Mouse (Mus musculus) forebrain, embryonic 16.5 days (tissue): Measurements from ENCODE around the gene Ccdc14. TPM values are rescaled to one million over a fixed set of nuclear protein-coding genes. Genes with fewer than 3 reads are reported as not detected.

Experiments used
- ATAC-seq: fragments of 200-750 bp; cut with Nextera tagmentation; 2 replicates; pipeline ENCODE4 v1.8.0; 2017; ENCODE audit warnings: mild to moderate bottlenecking, moderate library complexity
- H3K27ac ChIP-seq: fragments of 300-500 bp; sonication (generic); 2 replicates; pipeline ENCODE4 v1.5.1; 2014; ENCODE audit warnings: low read length, control low read depth
- H3K27me3 ChIP-seq: fragments of 300-500 bp; sonication (generic); replicated peaks from 2 replicates; pipeline ENCODE4 v1.6.1; 2014; ENCODE audit warnings: low read length; ENCODE audit not compliant: control insufficient read depth, insufficient read depth
- H3K36me3 ChIP-seq: fragments of 300-500 bp; sonication (generic); 2 replicates; pipeline ENCODE4 v1.6.1; 2014; ENCODE audit not compliant: control insufficient read depth, insufficient read depth
- H3K4me1 ChIP-seq: fragments of 300-500 bp; sonication (generic); replicated peaks from 2 replicates; pipeline ENCODE4 v1.6.1; 2014; ENCODE audit warnings: low read length; ENCODE audit not compliant: control insufficient read depth, insufficient read depth
- H3K4me2 ChIP-seq: fragments of 300-500 bp; sonication (generic); 2 replicates; pipeline ENCODE4 v1.6.1; 2014; ENCODE audit warnings: mild to moderate bottlenecking, low read length, control low read depth
- H3K4me3 ChIP-seq: fragments of 300-500 bp; sonication (generic); replicated peaks from 2 replicates; pipeline ENCODE4 v1.5.1; 2014; ENCODE audit warnings: mild to moderate bottlenecking, low read length, control low read depth
- H3K9ac ChIP-seq: fragments of 300-500 bp; sonication (generic); replicated peaks from 2 replicates; pipeline ENCODE4 v1.6.1; 2014; ENCODE audit warnings: low read depth, low read length, control low read depth
- H3K9me3 ChIP-seq: fragments of 300-500 bp; sonication (generic); 2 replicates; pipeline ENCODE4 v1.6.1; 2016; ENCODE audit warnings: low read length; ENCODE audit not compliant: control insufficient read depth
- whole genome bisulfite sequencing: fragments of 180-500 bp; shearing (Covaris S2); extraction: QIAGEN DNeasy Blood & Tissue Kit; methylation state at CpG from one replicate; pipeline ENCODE4 v1.1.7; 2014; 5-methylcytosine and 5-hydroxymethylcytosine counted together
- polyA plus RNA-seq: library from polyadenylated mRNA; unstranded; fragments of >200 nt; fragmentation: Nextera tagmentation; extraction: Ambion mirVana; gene quantifications from 2 replicates; pipeline ENCODE4 v1.2.1, GENCODE M21; 2015

Ccdc14 gene
- polyA plus RNA-seq, 1 experiment from 2014 or later, result 5.6 TPM

DNA sequence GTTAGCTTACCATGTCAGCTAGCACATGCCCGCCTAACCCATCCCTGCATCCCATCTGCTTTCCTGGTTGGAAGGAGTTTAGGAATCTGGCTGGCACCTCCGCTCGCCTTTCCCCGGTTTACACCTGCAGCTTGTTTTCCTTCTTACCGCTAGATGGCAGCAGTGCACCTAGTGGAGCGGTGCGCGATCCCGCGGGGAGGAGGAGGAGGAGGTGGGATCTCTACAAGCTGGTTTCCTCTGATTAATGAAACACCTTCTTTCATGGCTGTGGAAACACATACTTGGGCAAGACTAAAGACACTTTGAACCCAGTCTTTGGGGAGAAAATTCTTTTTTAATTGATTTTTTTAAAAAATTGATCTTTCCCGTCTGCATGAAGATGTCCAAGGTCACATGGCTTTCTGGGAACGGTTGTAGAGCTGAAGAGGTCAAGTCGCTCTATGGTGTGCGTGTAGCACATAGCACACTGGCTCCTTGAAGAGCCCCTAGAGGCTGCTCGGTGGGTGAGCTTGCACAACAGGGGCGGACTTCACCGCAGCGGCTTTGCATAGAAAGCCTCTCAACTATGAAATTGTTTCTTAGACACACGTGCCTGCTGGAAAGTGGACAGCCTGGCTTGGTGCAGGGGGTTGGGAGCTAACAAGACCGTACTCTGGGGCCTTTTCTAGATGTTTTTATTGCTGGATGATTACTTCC, 23.2 kb upstream of the Ccdc14 start:
- Histone ChIP-seq H3K27me3 (0 out of 2 replicates have a peak, but pooled peaks cover 2% of the 10 kb centered on the region), H3K4me2 (peak overlapping the region; percentile 38), H3K4me3 (peak overlapping the region; percentile 10), H3K4me1 (peaks cover 8% of the 10 kb centered on the region; the same call in 1 of the 2 replicates), H3K9me3 (no peaks in the 10 kb centered on the region), H3K36me3 (no peaks in the 10 kb centered on the region), H3K9ac (no peak overlapping the region), H3K27ac (no peak overlapping the region)
- ATAC-seq, result peak; percentile 89
- 1% methylated on average over 20 of the region's 20 CpGs for WGBS

DNA sequence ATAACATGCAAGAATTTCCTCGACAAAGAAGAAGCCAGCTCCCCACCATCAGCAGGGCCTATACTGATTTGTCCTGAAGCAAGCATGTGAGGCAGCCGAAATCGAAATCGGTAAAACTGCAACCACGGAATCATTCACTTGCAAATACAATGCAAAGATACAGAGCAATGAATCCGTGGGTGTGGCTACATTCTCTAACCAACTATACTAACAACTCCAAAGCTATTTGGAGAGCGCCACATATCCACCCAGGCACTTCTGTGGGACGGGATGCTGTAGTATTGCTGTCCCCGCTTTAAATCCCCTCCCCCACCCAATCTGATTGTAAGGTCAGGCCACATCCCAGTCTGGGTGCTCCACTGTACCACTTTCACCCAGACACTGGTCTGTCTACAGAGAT, 22.1 kb upstream of the Ccdc14 start:
- no peak for ATAC-seq

DNA sequence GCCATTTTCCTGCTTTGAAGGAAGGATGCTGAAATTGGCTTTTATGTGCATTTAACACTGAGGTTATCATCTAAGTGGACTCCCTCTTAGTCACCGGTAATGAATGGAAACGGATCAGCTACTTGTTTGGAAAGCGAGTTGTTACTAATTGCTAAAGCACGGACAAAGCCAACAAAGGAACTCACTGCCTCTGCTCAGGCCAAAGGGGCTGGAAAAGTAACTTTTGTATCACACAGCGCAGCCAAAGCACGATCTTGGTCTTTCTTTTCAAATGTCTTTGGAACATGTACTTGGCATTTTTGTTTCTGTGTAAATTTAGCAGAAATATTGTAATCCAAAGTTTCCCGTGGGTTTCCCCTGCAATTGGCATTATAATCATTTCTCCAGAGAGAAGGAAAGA, 18.4 kb upstream of the Ccdc14 start:
- H3K9ac ChIP-seq, result no peak overlapping the region
- no peaks in the 10 kb centered on the region for H3K9me3 ChIP-seq
- no peak for ATAC-seq
- peaks cover 4% of the 10 kb centered on the region; the same call in 1 of the 2 replicates for H3K4me1 ChIP-seq
- 0 out of 2 replicates have a peak, but pooled peaks cover 2% of the 10 kb centered on the region for H3K27me3 ChIP-seq
- no peak overlapping the region for H3K4me3 ChIP-seq
- 13% methylated on average over 7 of the region's 7 CpGs for WGBS
- H3K36me3 ChIP-seq, result no peaks in the 10 kb centered on the region
- no peak overlapping the region for H3K27ac ChIP-seq
- H3K4me2 ChIP-seq, result no peak overlapping the region

More for the DNA sequence above, 22.1 kb upstream of the Ccdc14 start:
- Histone ChIP-seq H3K4me2 (no peak overlapping the region), H3K9me3 (no peaks in the 10 kb centered on the region), H3K27ac (no peak overlapping the region), H3K4me3 (no peak overlapping the region), H3K27me3 (0 out of 2 replicates have a peak, but pooled peaks cover 2% of the 10 kb centered on the region), H3K9ac (no peak overlapping the region), H3K4me1 (peaks cover 8% of the 10 kb centered on the region; the same call in 1 of the 2 replicates), H3K36me3 (no peaks in the 10 kb centered on the region)
- 84% methylated on average over 9 of the region's 9 CpGs for WGBS

DNA sequence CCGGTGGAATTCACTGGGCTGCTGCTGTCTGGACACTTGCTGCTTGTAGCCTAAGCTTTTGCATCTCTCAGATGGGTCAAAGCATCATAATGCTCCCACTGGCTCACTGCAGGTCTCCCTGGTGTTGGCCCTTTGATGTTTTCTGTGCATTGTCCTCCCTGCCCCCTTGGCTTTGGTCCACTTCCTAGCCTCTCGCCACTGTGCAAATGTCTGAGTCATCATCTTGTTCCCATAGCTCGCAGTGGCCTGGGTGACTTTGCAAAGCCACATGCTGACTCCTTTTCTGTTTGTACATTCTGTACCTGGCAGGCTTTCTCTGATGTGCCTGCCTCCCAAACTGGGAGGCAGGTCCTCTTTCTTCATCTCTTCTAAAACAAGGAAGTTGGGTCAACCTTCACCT, 17.6 kb upstream of the Ccdc14 start:
- Histone ChIP-seq H3K27me3 (0 out of 2 replicates have a peak, but pooled peaks cover 2% of the 10 kb centered on the region), H3K4me3 (no peak overlapping the region), H3K9ac (no peak overlapping the region), H3K27ac (no peak overlapping the region), H3K9me3 (no peaks in the 10 kb centered on the region), H3K4me1 (no peaks in the 10 kb centered on the region), H3K36me3 (no peaks in the 10 kb centered on the region), H3K4me2 (no peak overlapping the region)
- 53% methylated on average over 3 of the region's 3 CpGs for WGBS
- no peak for ATAC-seq

DNA sequence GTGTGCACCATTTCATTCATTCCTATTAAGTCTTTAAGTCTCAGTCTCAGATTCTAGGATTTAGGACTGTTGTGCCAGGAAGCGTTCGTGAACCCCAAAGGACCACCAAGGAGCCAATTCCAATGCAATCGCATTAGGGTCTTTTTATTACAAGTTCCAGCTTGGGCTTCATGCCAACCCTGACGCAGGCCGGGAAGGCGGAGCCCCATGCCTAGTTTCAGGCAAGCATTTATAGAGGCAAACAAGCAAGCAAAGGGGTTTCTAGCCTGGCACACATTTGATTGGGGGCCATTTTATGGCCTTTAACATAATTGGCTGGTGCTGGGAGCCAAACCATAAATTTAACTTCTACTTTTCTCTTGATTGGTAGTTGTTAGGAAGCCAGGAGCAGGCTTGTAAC, 16.1 kb upstream of the Ccdc14 start:
- no peak for ATAC-seq
- WGBS, result 27% methylated on average over 6 of the region's 6 CpGs
- no peaks in the 10 kb centered on the region for H3K9me3 ChIP-seq
- no peaks in the 10 kb centered on the region for H3K36me3 ChIP-seq
- H3K9ac ChIP-seq, result no peak overlapping the region
- H3K4me3 ChIP-seq, result no peak overlapping the region
- no peak overlapping the region for H3K4me2 ChIP-seq
- 0 out of 2 replicates have a peak, but pooled peaks cover 2% of the 10 kb centered on the region for H3K27me3 ChIP-seq
- H3K27ac ChIP-seq, result no peak overlapping the region
- H3K4me1 ChIP-seq, result no peaks in the 10 kb centered on the region

DNA sequence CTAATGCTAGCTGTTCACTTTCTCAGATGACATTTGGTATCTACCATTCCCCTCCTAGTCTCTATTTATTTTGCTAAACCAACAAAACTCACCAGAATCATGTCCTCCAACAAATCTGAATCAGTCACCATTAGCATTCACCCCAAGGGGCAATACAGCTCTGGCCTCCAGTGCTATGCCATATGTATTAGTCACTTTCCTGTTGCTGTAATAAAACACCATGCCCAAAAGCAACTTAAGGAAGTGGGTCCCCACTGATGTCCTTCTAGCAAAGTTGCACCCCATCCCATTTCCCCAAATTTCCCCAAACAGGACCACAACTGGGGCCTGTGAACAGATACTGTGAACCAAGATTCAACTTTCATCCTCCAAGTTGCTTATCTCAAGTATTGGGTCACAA, 8.6 kb upstream of the Ccdc14 start:
- no peak overlapping the region for H3K9ac ChIP-seq
- no peaks in the 10 kb centered on the region for H3K27me3 ChIP-seq
- ATAC-seq, result no peak
- H3K27ac ChIP-seq, result no peak overlapping the region
- H3K4me3 ChIP-seq, result no peak overlapping the region
- no peaks in the 10 kb centered on the region for H3K36me3 ChIP-seq
- H3K9me3 ChIP-seq, result no peaks in the 10 kb centered on the region
- H3K4me1 ChIP-seq, result no peaks in the 10 kb centered on the region
- no peak overlapping the region for H3K4me2 ChIP-seq

DNA sequence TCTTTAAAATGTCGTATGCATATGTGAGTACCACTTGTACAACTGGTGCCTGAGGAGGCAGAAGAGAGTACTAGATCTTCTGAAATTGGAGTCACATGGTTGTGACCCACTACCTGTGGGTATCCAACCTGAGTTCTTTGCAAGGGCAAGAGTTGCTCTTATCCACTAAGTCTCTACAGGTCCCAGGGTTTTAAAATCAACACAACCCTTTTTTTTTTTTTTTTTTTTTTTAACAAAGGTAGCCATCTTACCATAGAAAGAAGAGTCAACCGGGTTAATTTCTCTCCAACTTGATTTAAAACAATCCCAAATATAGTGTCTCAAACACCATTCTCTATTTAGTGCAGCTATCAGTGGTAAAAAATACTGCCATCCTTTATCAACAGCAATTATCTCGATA, 537 bp upstream of the Ccdc14 start:
- no peak overlapping the region for H3K27ac ChIP-seq
- H3K36me3 ChIP-seq, result no peaks in the 10 kb centered on the region
- no peak for ATAC-seq
- no peak overlapping the region; the same call in 1 of the 2 replicates for H3K4me2 ChIP-seq
- H3K9me3 ChIP-seq, result no peaks in the 10 kb centered on the region
- H3K4me3 ChIP-seq, result peak overlapping the region; percentile 51
- H3K27me3 ChIP-seq, result no peaks in the 10 kb centered on the region
- H3K4me1 ChIP-seq, result peaks cover 6% of the 10 kb centered on the region
- no peak overlapping the region for H3K9ac ChIP-seq
- WGBS, result 75% methylated on average over 3 of the region's 3 CpGs

DNA sequence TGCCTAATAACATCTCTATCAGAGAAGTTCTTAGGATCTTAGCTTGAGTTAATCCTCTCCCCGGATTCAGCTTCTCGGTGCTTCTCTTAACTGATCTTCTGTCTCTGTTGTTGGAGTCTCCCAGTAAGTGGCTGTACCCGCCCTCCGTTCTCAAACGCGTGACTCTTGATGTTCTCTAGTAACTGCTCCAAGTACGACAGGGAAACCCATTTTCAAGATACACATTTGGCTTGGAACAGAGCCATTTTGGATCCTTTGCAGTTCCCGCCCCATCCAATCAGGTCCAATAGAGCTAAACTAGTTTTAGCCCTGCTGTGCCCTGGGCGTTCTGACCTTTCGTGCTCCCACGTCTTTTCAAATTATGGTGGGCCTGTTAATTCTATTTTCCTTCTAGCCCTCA, 740 bp downstream of the Ccdc14 start:
- peak overlapping the region; percentile 80; the same call in 1 of the 2 replicates for H3K27ac ChIP-seq
- H3K9ac ChIP-seq, result peak overlapping the region; percentile 56
- H3K36me3 ChIP-seq, result no peaks in the 10 kb centered on the region
- H3K27me3 ChIP-seq, result no peaks in the 10 kb centered on the region
- peak overlapping the region; percentile 66 for H3K4me2 ChIP-seq
- H3K4me3 ChIP-seq, result peak overlapping the region; percentile 51
- 9% methylated on average over 11 of the region's 11 CpGs for WGBS
- peaks cover 6% of the 10 kb centered on the region for H3K4me1 ChIP-seq
- no peaks in the 10 kb centered on the region for H3K9me3 ChIP-seq
- ATAC-seq, result no peak; the same call in 1 of the 2 replicates

DNA sequence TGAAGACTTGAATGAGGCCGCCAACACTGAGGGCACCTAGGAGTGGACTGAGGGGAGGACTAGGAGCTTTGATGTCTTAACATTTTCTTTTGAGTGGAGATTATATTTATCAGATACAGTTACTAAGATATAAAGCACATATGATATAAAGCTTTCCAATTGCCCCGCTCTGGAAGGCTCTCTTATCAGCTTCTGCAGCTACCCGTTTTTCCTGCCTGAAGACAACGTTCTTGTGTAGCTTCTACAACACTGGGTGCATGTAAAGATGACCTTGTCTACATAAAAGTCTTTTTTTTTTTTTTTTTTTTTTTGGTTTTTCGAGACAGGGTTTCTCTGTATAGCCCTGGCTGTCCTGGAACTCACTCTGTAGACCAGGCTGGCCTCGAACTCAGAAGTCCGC, 4.1 kb downstream of the Ccdc14 start:
- Histone ChIP-seq H3K27me3 (no peaks in the 10 kb centered on the region), H3K9me3 (no peaks in the 10 kb centered on the region), H3K4me3 (no peak overlapping the region), H3K27ac (no peak overlapping the region), H3K9ac (no peak overlapping the region), H3K4me1 (peaks cover 6% of the 10 kb centered on the region), H3K36me3 (no peaks in the 10 kb centered on the region), H3K4me2 (no peak overlapping the region)
- ATAC-seq, result no peak
- 96% methylated on average over 5 of the region's 7 CpGs for WGBS
